Mouse (Mus musculus) lung, adult 2 months (tissue): Measurements from ENCODE around the gene 4921517D22Rik. TPM values are rescaled to one million over a fixed set of nuclear protein-coding genes. Genes with fewer than 3 reads are reported as not detected.

ENCODE experiments used
- DNase-seq: peaks from one replicate; pipeline ENCODE4 v3.0.0; 2022
- H3K4me1 ChIP-seq: fragments of 200-500 bp; 2 replicates; pipeline ENCODE4 v1.6.1; 2011; ENCODE audit warnings: low read length; ENCODE audit not compliant: control insufficient read depth, insufficient read depth
- H3K4me3 ChIP-seq: fragments of 200-500 bp; replicated peaks from 2 replicates; pipeline ENCODE3; 2011; ENCODE audit warnings: low read depth, mild to moderate bottlenecking, control low read depth, low read length; ENCODE audit errors: extremely low read depth
- CTCF ChIP-seq: fragments of 200-500 bp; IDR thresholded peaks from 2 replicates; pipeline ENCODE4 v1.5.1; 2011; ENCODE audit warnings: mild to moderate bottlenecking, low read length, control low read depth; ENCODE audit not compliant: insufficient read depth
- POLR2A ChIP-seq: fragments of 200-500 bp; IDR thresholded peaks from 2 replicates; pipeline ENCODE4 v1.6.1; 2011; ENCODE audit warnings: low read depth, mild to moderate bottlenecking, control low read depth, low read length, borderline replicate concordance; ENCODE audit errors: extremely low read depth
- WGBS: fragments of 180-500 bp; shearing (Covaris S2); methylation state at CpG from one replicate; pipeline ENCODE4 v1.1.7; 2018; 5-methylcytosine and 5-hydroxymethylcytosine counted together
- polyA plus RNA-seq: library from polyadenylated mRNA; depleted of rRNA; stranded (reverse); fragments of >200 nt; gene quantifications from 2 replicates; pipeline ENCODE4 v1.2.3, GENCODE M21; 2012

Gene 4921517D22Rik
- polyA plus RNA-seq, 1 experiment, result not detected

GRCm38 (mm10) chr13:59676316-59677229 is 17.3 kb downstream of the 4921517D22Rik start:
- Histone ChIP-seq H3K4me1 (peaks cover 5% of the 10 kb centered on the region; the same call in 1 of the 2 replicates), H3K4me3 (no peak overlapping the region)
- TF ChIP-seq CTCF, result no peak
- TF ChIP-seq POLR2A, result no peak
- 56% methylated on average over 12 of the region's 12 CpGs for WGBS
- DNase-seq, result no peak

- under 1% methylated on average over 58 of the region's 61 CpGs for WGBS
- peak; percentile 70 for DNase-seq
- H3K4me1 ChIP-seq, result peaks cover 5% of the 10 kb centered on the region; the same call in 1 of the 2 replicates
- peak within 1 kb of the TSS; percentile 76 for H3K4me3 ChIP-seq
- TF ChIP-seq POLR2A (peak; percentile 41; the same call in 1 of the 2 replicates), CTCF (no peak)
Measured at GRCm38 (mm10) chr13:59675151-59676011, 18.5 kb downstream of the 4921517D22Rik start, which contains the start of gene Golm1. Golm1 (minus strand) TSS chr13:59675811.

GRCm38 (mm10) chr13:59674761-59675150 is 19.2 kb downstream of the 4921517D22Rik start:
- 5% methylated on average over 13 of the region's 13 CpGs for WGBS
- peaks cover 5% of the 10 kb centered on the region; the same call in 1 of the 2 replicates for H3K4me1 ChIP-seq
- peak overlapping the region; percentile 76 for H3K4me3 ChIP-seq
- peak; percentile 37 for DNase-seq
- TF ChIP-seq POLR2A (no peak), CTCF (no peak)

GRCm38 (mm10) chr13:59674215-59674614 is 19.7 kb downstream of the 4921517D22Rik start:
- TF ChIP-seq POLR2A (no peak), CTCF (no peak)
- DNase-seq, result no peak
- no peak overlapping the region for H3K4me3 ChIP-seq
- WGBS, result 30% methylated on average over 3 of the region's 3 CpGs
- peaks cover 5% of the 10 kb centered on the region; the same call in 1 of the 2 replicates for H3K4me1 ChIP-seq

GRCm38 (mm10) chr13:59673597-59673996 is 20.3 kb downstream of the 4921517D22Rik start:
- 88% methylated on average over 7 of the region's 7 CpGs for WGBS
- H3K4me3 ChIP-seq, result no peak overlapping the region
- TF ChIP-seq CTCF, result no peak
- no peak for TF ChIP-seq POLR2A
- H3K4me1 ChIP-seq, result peaks cover 7% of the 10 kb centered on the region; the same call in 1 of the 2 replicates
- DNase-seq, result no peak

- WGBS, result 70% methylated on average over 6 of the region's 6 CpGs
- no peak overlapping the region for H3K4me3 ChIP-seq
- DNase-seq, result no peak
- TF ChIP-seq CTCF (no peak), POLR2A (no peak)
- H3K4me1 ChIP-seq, result peaks cover 10% of the 10 kb centered on the region
Measured at GRCm38 (mm10) chr13:59672248-59672647, 21.7 kb downstream of the 4921517D22Rik start.

- DNase-seq, result no peak
- H3K4me1 ChIP-seq, result peaks cover 10% of the 10 kb centered on the region
- no peak for TF ChIP-seq CTCF
- no peak for TF ChIP-seq POLR2A
- no peak overlapping the region for H3K4me3 ChIP-seq
- WGBS, result 84% methylated on average over 2 of the region's 2 CpGs
Measured at GRCm38 (mm10) chr13:59671521-59671920, 22.4 kb downstream of the 4921517D22Rik start.

- 90% methylated on average over 10 of the region's 10 CpGs for WGBS
- no peak overlapping the region for H3K4me3 ChIP-seq
- DNase-seq, result no peak
- TF ChIP-seq POLR2A, result no peak
- no peak for TF ChIP-seq CTCF
- peaks cover 10% of the 10 kb centered on the region for H3K4me1 ChIP-seq
Measured at GRCm38 (mm10) chr13:59669946-59670345, 24.0 kb downstream of the 4921517D22Rik start.

- Histone ChIP-seq H3K4me1 (peaks cover 5% of the 10 kb centered on the region), H3K4me3 (no peak overlapping the region)
- TF ChIP-seq POLR2A, result peak; percentile 49; the same call in 1 of the 2 replicates
- no peak for TF ChIP-seq CTCF
- DNase-seq, result peak; percentile 62
- 9% methylated on average over 11 of the region's 11 CpGs for WGBS
Measured at GRCm38 (mm10) chr13:59668501-59669093, 25.3 kb downstream of the 4921517D22Rik start.
